Mouse (Mus musculus): Measurements from ENCODE around the gene Sntb2. TPM values are rescaled to one million over a fixed set of nuclear protein-coding genes. Genes with fewer than 3 reads are reported as not detected.

The Sntb2 gene
- total RNA-seq (2012; rRNA removed) (3.0 and 3.6 TPM in 2 replicates), polyA plus RNA-seq (2012; ENCODE audit: insufficient read depth in 1 of 2, insufficient read length in 2 of 2, low read depth in 1 of 2, low replicate concordance in 2 of 2, missing spikeins in 1 of 2) (1 to 10 TPM in 1 of 2 experiments, not detected in 1; 3.8 TPM)

GRCm38 (mm10) chr8:106935324-106935869 lies at the start of gene Sntb2:
Sntb2 (plus strand) TSS chr8:106935750.
- Histone ChIP-seq H3K4me1 (ENCODE audit: control insufficient read depth in 1 of 2, insufficient read depth in 2 of 2, low read length in 2 of 2) (peaks cover 4 to 11% of the 10 kb centered on the region in 2 experiments; a peak in 2 of 4 replicates), H3K36me3 (ENCODE audit: control insufficient read depth in 1 of 2, insufficient read depth in 2 of 2, low read length in 2 of 2) (peaks cover 0 to 12% of the 10 kb centered on the region in 2 experiments; a peak in 2 of 4 replicates), H3K27me3 (ENCODE audit: control insufficient read depth in 1 of 2, insufficient read depth in 2 of 2, low read length in 2 of 2) (no peaks in the 10 kb centered on the region)
- no peak for TF ChIP-seq TAL1 (IDR thresholded peaks at IDR 0.05; ENCODE audit: low read length)
- 0 out of 6 replicates have a peak, but pooled peaks of 1 of the 3 experiments have one; percentile 2 for TF ChIP-seq CTCF (IDR thresholded peaks at IDR 0.05 in 2 of 3, conservative IDR thresholded peaks at IDR 0.05 in 1 of 3; ENCODE audit: control insufficient read depth in 1 of 3, insufficient read depth in 1 of 3, low read depth in 2 of 3, low read length in 3 of 3, poor library complexity in 1 of 3, severe bottlenecking in 1 of 3)
- TF ChIP-seq ZMIZ1 (IDR thresholded peaks at IDR 0.05; ENCODE audit: low read depth, low read length), result peak; percentile 73; the same call in 1 of the 2 replicates
- TF ChIP-seq ZC3H11A (IDR thresholded peaks at IDR 0.05; ENCODE audit: low read depth, low read length), result no peak
- peak; percentile 63 for TF ChIP-seq TCF12 (IDR thresholded peaks at IDR 0.05; ENCODE audit: low read depth, low read length)
- peak; percentile 92 for TF ChIP-seq ELF1 (IDR thresholded peaks at IDR 0.05; ENCODE audit: low read depth, low read length)
- TF ChIP-seq BHLHE40 (IDR thresholded peaks at IDR 0.05; ENCODE audit: borderline replicate concordance, low read depth, low read length), result no peak
- no peak for TF ChIP-seq USF2 (IDR thresholded peaks at IDR 0.05; ENCODE audit: borderline replicate concordance in 1 of 2, insufficient read depth in 1 of 2, low read depth in 1 of 2, low read length in 2 of 2)
- TF ChIP-seq MYB (IDR thresholded peaks at IDR 0.05; ENCODE audit: low read depth, low read length), result no peak
- TF ChIP-seq JUND (IDR thresholded peaks at IDR 0.05; ENCODE audit: low read depth, low read length), result no peak
- no peak; the same call in 1 of the 2 replicates for TF ChIP-seq MAX (IDR thresholded peaks at IDR 0.05; ENCODE audit: low read length)
- no peak for TF ChIP-seq RAD21 (IDR thresholded peaks at IDR 0.05; ENCODE audit: low read depth, low read length)
- TF ChIP-seq POLR2A (IDR thresholded peaks at IDR 0.05; ENCODE audit: control insufficient read depth in 1 of 2, insufficient read depth in 1 of 2, low read depth in 1 of 2, low read length in 2 of 2, poor library complexity in 1 of 2), result peak in 1 of 2 experiments; percentile 68; a peak in 1 of 4 replicates
- TF ChIP-seq EP300 (IDR thresholded peaks at IDR 0.05; ENCODE audit: low read depth in 1 of 2, low read length in 2 of 2), result peak in 1 of 2 experiments; percentile 4; a peak in 1 of 4 replicates
- peak; percentile 49; the same call in 1 of the 2 replicates for TF ChIP-seq POLR2AphosphoS2 (IDR thresholded peaks at IDR 0.05; ENCODE audit: low read length)
- no peak for TF ChIP-seq UBTF (IDR thresholded peaks at IDR 0.05; ENCODE audit: borderline replicate concordance, insufficient read depth, low read depth, low read length)
- TF ChIP-seq ETS1 (IDR thresholded peaks at IDR 0.05; ENCODE audit: low read depth, low read length), result peak; percentile 31; the same call in 1 of the 2 replicates
- TF ChIP-seq SIN3A (IDR thresholded peaks at IDR 0.05; ENCODE audit: low read length), result peak; percentile 68; the same call in 1 of the 2 replicates
- TF ChIP-seq TBP (IDR thresholded peaks at IDR 0.05; ENCODE audit: low read depth, low read length), result peak; percentile 25; the same call in 1 of the 2 replicates
- TF ChIP-seq ZNF384 (IDR thresholded peaks at IDR 0.05; ENCODE audit: low read depth, low read length), result peak; percentile 98
- TF ChIP-seq USF1 (IDR thresholded peaks at IDR 0.05; ENCODE audit: low read depth, low read length), result 0 out of 2 replicates have a peak, but pooled peaks have one; percentile 14
- TF ChIP-seq NRF1 (IDR thresholded peaks at IDR 0.05; ENCODE audit: insufficient read depth, low read depth, low read length, poor library complexity, severe bottlenecking), result no peak
- peak; percentile 73 for TF ChIP-seq NELFE (IDR thresholded peaks at IDR 0.05; ENCODE audit: low read depth, low read length)
- no peak for TF ChIP-seq RCOR1 (IDR thresholded peaks at IDR 0.05; ENCODE audit: low read depth, low read length)
- TF ChIP-seq MAFK (IDR thresholded peaks at IDR 0.05; ENCODE audit: borderline replicate concordance, low read depth, low read length), result 0 out of 2 replicates have a peak, but pooled peaks have one; percentile 11
- TF ChIP-seq KAT2A (conservative IDR thresholded peaks at IDR 0.05; ENCODE audit: low read depth, low read length), result no peak
- TF ChIP-seq POLR2AphosphoS5 (IDR thresholded peaks at IDR 0.05; ENCODE audit: borderline replicate concordance, low read depth, low read length), result no peak
- no peak; the same call in 1 of the 2 replicates for TF ChIP-seq ZKSCAN1 (IDR thresholded peaks at IDR 0.05; ENCODE audit: low read depth, low read length)
- TF ChIP-seq MAZ (IDR thresholded peaks at IDR 0.05; ENCODE audit: low read depth, low read length), result peak; percentile 97
- peak; percentile 86 for TF ChIP-seq MXI1 (IDR thresholded peaks at IDR 0.05; ENCODE audit: low read depth, low read length)
- TF ChIP-seq MYC (IDR thresholded peaks at IDR 0.05; ENCODE audit: low read depth, low read length), result 0 out of 2 replicates have a peak, but pooled peaks have one; percentile 57
- 0 out of 2 replicates have a peak, but pooled peaks have one; percentile 9 for TF ChIP-seq GABPA (IDR thresholded peaks at IDR 0.05; ENCODE audit: low read depth, low read length)
- no peak for TF ChIP-seq SMC3 (IDR thresholded peaks at IDR 0.05; ENCODE audit: low read depth, low read length)
- peak; percentile 62 for TF ChIP-seq CHD2 (IDR thresholded peaks at IDR 0.05; ENCODE audit: low read length)
- peak; percentile 47 for TF ChIP-seq HCFC1 (IDR thresholded peaks at IDR 0.05; ENCODE audit: low read depth, low read length)
- TF ChIP-seq GATA1 (IDR thresholded peaks at IDR 0.05; ENCODE audit: low read depth, low read length), result no peak

More at GRCm38 (mm10) chr8:106935324-106935869, at the start of gene Sntb2:
- Histone ChIP-seq H3K9ac (ENCODE audit: control insufficient read depth, low read depth, low read length, poor library complexity, severe bottlenecking) (peak within 1 kb of the TSS; percentile 86), H3K27ac (ENCODE audit: control insufficient read depth, low read depth, low read length) (peak within 1 kb of the TSS; percentile 27), H3K79me2 (ENCODE audit: control insufficient read depth, insufficient read depth, low read length, poor library complexity) (peaks cover 3% of the 10 kb centered on the region), H3K9me3 (replicated peaks; ENCODE audit: insufficient read depth, low read length) (no peaks in the 10 kb centered on the region), H3K4me3 (ENCODE audit: control insufficient read depth in 1 of 2, insufficient read depth in 1 of 2, low read depth in 2 of 2, low read length in 2 of 2) (peak within 1 kb of the TSS; percentile 63 to 95)
- DNase-seq (ENCODE audit: low read depth, low spot score), result peak; percentile 95
